Mouse (Mus musculus) bone marrow macrophage, adult 2 months (primary cell): Measurements from ENCODE around the gene Spint1.

Experiments used
- CTCF ChIP-seq: IDR thresholded peaks from 2 replicates; pipeline ENCODE4 v1.5.1; 2012; ENCODE audit warnings: low read depth, mild to moderate bottlenecking, low read length, moderate library complexity
- POLR2A ChIP-seq: IDR thresholded peaks from 2 replicates; pipeline ENCODE4 v1.6.1; 2012; ENCODE audit warnings: mild to moderate bottlenecking, low read depth, low read length, borderline replicate concordance

DNA sequence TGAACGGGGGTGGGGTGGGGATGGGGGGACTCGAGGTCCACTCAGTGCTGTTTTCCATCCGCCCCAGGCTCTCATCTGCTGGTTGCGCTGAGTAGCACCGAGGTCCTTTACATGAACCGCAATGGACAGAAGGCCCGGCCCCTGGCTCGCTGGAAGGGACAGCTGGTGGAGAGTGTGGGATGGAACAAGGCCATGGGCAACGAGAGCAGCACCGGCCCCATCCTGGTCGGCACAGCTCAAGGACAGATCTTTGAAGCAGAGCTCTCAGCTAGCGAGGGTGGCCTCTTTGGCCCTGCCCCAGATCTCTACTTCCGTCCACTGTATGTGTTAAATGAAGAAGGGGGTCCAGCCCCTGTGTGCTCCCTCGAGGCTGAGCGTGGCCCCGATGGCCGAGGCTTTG, 55.7 kb downstream of the Spint1 start:
- TF ChIP-seq CTCF (no peak), POLR2A (no peak)
